Mouse (Mus musculus): ENCODE measurements around the gene Cngb1.

The Cngb1 gene

DNA sequence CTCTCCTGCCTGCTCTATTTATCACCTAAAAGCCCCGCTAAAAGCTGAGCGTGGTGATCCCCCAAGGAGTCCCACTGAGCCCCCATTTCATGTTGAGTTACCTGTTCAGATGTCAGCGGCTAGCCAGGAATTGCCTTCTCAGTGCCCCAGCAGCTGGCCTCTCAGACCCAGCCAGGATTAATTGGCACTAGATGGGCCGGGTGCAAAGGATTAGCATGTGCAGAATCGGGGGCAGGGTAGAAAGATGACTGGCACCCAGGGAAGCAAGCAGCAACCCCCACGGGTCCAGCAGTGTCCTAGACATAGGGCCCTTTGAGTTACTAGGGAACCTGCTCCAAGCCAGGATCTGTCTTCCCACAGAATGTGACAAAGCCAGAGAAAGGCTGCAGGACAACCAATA, at the start of gene Cngb1:
Gene Cngb1 (minus strand): TSS at position 155 of the 400 bp plus-strand sequence.
- DNase-seq (ENCODE audit: low read depth, low spot score), result no peak

DNA sequence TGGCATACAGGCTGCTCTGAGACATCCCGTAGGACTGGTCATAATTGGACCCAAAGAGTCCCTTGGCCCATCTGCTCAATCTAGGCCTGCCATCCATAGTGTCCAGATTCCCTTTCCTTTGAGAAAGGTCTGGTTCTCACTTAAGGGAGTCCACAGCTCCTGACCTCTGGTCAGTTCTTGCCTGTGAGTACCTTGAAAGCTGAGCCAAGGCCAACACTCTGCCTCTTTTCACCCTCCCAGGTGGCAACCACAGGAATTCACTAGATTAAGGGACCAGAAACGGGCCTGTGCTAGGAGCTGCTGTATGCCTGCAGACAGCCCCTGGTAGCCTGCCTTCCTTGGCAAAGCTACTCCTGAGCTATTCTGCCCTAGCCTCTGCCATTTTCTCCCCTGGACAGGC, 48.2 kb upstream of the Cngb1 start:
- no peak for DNase-seq (ENCODE audit: low read depth, low spot score)

DNA sequence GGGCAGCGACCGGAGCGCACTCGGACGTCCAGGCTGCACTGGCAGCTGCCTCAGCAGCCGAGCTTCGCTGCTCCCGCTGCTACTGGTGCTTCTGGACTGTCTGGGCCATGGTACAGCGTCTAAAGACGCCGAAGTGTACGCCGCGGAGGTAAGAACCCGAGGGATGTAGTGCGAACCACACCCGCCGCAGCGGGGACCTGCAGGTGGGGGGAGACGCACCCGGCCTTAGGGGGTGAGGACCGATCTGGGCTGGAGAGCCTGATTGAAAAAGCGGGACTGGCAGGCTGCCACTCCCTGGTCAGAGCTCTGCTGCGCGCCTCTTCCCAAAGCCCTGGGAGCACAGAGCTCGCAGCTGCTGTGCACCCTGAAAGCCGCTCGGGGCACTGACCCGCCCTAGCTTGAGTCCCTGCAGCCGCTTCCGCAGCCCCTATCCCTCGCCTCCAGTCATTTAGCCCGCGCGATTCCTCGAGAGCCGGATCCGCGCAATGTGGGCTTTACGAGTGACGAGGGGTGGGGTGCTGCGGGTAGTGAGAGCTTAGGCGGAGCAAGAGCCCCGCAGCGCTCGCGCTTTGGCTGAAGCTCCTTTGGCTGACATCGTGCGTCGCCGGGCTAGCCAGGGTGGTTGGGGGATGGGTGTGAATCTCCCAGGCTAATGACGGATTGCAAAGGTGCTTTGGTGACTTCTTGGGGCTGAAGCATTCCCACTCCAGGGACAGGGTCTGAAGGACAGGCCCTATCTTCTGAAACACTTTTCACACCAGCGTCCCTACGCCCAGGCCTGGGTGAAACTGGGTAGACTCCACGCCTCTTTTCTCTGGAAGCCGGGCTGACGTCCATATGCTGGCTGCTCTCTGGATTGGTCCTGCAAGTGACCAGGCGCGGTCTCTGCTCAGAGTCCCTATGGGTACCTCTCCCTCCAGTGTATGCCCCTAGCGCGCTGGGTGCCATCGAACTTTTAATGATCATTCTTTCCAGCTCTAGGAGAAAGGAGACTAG, 46.8 kb upstream of the Cngb1 start:
- peak; percentile 64 for DNase-seq (ENCODE audit: low read depth, low spot score)

DNA sequence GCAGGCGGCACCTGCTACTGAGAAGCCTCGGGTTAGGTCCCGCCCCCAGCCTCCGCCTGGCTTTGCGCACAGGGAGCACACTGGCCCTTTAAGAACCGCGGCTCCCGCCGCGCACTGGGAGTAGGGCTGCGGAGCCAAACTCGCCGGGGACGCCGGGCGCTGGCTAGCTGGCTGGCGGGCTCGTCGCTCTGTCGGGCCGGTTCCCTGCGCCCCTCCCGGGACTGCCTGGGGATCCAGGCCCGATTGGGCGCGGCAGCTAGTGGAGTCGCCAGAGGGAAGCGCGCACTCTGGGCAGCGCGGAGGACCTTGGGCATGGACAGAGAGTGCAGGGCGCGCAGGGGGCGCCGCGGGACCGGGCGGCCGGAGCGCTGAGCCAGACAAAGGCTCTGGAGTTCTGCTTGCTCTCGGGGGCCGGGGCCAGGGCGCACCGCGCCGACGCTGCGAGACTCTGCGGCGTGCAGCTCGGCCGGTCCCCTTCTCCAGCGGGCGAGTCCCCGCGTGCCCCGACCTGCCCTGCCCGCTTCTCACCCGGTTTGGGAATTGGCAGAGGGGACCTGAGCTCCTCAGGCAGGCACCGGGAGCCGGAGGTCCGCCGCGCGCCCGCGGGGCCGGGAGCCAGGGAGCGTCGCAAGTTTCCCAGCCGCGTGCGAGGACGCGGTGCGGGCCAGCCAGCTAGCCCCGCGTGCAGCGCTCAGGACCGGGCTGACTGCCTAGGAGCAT, 45.9 kb upstream of the Cngb1 start, which contains the start of gene Mmp15:
Gene Mmp15 (plus strand): TSS at position 118 of the 720 bp plus-strand sequence.
- peak; percentile 77 for DNase-seq (ENCODE audit: low read depth, low spot score)

DNA sequence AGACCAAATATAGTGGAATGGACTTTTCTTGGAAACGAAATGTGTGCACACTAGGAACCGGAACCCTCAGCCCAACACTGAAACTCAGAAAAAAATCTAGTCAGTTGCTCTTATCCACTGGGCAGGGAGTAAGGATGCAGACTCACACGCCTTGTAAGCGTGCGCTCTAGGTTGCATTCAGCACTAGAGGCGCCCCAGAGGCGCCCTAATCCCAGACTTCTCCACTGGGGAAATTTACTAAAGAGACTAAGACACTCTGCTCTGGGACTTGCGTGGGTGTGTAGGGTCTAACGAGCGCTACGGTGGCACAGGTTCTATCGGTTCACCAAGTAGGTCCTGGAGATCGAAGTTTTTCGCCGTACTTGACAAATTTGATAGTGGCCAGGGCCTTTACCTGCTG, 45.1 kb upstream of the Cngb1 start:
- DNase-seq (ENCODE audit: low read depth, low spot score), result peak; percentile 56

DNA sequence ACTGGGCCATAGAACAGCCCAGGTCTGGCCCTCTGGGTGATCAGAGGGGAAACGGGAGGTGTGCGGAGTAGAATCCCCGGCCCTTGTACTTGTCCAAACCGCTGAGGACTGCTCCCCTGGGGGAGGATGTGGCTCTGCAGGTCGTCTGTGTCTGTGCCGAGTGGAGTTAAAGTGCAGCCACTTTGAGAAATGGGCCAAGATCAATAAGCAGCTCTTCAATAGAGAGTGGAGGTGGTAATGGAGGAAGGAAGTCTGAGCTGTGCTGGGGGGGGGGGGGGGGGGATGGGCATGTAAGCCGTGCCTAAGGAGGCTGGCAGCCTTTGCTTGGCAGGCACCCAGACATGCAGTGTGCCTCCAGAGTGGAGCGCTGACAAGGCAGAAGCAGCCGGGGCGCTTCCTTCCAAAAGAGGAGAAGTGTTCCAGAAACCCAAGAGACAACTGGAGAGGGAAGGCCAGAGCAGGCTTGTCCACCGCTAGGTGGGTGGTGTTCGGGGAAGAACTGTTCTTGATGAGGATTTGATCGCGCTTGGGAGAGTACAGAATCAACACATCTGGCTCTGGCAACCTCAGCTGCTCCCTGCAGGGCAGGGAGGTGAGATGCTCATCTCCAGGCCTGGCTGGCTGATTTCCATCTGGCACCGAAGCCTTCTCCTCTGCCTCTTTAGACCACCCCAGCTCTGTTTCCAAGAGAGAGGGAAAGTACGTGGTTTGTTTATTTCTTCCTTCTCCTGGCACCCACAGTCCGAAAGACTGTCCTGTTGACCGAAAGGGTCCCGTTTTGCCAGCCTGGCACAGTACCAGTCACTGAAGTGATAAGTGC, 42.6 kb upstream of the Cngb1 start:
- peak; percentile 8 for DNase-seq (ENCODE audit: low read depth, low spot score)

DNA sequence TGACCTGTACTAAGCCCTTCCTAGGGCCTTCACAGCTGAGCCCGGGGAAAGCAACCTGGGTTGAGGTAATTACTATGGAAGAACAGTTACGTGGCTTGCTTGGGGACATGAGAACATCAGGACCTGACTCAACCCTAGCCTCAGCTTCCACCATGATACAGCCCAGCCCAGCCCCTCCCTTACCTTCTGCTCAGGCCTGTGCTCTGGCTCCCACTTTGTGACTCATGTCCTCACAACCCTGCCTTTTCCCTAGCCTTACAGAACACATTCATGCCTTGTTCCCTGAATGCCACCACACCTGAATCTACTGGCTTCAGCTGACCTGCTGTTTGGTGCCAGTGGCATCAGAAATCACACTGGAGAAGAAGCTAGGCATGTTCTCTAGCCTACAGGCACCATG, 42.0 kb upstream of the Cngb1 start:
- no peak for DNase-seq (ENCODE audit: low read depth, low spot score)

DNA sequence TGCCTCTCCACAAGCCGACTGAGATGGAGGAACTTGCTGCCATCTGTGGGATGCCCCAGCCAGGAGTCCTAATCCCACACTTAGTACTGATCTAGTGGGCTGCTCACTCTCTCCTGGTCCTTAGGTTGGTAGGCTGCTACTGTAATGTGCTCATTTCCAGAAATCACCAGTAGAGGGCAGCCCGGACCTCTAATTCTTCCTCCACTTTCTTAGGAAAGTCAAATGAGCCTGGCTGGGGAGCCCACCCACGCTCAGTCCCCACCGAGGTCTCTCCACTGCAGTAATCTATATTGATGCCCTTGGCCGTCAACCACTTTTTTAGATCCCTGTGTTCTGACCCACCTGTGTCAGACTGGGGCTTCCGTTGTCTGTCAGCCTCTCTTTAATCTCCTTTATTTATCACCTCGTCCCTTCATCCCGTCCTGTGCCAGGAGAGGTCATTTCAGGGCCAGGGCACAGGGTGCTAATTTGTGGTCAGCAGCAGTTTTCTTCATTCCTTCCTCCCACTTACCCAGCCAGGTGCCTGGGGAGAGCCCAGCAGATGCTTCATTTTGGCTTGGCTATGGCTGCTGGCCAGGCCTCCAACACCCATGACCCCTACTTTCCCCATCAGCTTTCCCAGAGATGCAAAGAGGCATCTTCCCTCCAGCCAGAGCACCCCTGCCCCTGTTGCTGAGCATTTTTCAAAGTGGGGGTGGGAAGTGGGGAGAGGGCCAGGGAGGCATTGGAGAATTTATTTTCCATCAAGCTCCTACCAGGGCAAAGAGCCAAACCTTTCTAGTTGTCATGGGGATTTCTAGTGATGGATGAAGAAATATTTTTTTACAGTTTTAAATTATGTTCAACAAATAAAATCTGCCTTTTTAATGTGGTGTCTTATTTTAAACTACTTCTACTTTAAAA, 40.5 kb upstream of the Cngb1 start:
- DNase-seq (ENCODE audit: low read depth, low spot score), result peak; percentile 81

DNA sequence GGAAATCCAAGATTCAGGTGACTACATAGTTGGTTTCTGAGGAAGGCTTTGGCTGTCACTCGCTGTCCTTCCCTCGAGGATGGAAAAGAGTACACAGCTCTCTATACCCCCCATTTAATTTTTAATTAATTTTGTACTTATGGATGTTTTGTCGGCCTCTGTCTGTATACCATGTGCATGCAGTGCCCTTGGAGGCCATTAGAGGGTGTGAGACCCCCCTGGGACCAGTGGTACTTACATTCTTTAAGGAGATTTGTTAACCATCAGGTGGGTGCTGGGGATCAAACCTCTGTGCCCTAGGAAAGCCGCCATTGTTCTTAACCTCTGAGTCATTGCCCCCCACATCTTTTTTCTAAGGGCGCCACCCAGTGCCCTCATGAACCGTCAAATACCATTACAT, 38.3 kb upstream of the Cngb1 start:
- DNase-seq (ENCODE audit: low read depth, low spot score), result no peak

DNA sequence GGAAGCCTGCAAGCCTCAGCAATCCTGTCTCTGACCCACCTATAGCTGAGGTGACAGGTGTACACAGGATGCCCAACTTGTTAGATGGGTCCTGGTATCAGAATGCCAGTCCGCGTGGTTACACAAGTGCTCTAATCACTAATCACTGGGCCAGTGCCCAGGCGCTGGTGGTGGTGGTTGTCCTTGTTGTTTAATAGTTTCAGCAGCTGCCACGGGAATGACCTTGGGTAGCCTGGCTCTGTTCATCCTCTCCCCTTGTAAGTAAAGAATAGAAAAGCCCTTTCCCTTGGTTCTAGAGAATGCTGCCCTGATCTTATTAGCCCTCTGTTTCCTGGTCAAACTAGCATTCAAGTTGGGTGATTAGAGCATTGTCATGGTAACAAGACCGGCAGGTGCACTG, 35.3 kb upstream of the Cngb1 start:
- DNase-seq (ENCODE audit: low read depth, low spot score), result no peak

DNA sequence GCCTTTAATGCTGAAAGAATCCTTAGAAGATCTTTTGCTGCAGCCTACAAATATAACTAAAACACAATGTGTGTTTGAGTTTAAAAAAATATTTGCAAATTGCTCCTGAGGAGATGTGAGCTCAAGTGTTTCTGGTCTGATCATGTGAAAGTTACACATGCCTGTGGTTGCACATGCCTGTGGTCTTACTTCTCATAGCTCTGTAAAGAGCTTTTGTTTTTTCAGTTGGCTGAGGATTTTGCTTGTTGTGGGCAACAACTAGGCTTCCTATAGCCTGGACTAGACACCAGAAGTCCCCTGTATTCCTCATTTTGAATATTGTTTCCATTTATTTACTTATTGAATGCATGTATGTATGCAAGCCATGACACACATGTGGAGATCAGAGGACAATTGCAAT, 30.0 kb upstream of the Cngb1 start:
- no peak for DNase-seq (ENCODE audit: low read depth, low spot score)

DNA sequence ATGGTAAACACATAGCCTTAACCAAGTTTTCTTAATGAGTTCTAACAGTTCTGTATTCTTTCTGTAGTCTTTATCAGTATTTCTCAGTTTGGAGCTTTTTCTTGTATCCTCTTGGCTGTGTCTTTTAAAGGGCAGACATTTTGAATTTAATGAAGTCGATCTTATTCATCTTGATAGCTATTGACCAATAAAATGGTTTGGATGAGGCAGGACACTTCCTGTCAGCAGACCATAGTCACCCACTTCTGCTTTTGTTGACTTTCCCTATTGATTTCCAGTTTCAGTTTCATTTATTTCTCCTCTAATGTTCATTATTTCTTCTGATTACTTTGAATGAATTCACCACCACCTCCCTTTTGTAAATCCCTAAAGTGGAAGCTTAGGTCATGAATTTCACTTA, 29.3 kb upstream of the Cngb1 start:
- DNase-seq (ENCODE audit: low read depth, low spot score), result no peak

DNA sequence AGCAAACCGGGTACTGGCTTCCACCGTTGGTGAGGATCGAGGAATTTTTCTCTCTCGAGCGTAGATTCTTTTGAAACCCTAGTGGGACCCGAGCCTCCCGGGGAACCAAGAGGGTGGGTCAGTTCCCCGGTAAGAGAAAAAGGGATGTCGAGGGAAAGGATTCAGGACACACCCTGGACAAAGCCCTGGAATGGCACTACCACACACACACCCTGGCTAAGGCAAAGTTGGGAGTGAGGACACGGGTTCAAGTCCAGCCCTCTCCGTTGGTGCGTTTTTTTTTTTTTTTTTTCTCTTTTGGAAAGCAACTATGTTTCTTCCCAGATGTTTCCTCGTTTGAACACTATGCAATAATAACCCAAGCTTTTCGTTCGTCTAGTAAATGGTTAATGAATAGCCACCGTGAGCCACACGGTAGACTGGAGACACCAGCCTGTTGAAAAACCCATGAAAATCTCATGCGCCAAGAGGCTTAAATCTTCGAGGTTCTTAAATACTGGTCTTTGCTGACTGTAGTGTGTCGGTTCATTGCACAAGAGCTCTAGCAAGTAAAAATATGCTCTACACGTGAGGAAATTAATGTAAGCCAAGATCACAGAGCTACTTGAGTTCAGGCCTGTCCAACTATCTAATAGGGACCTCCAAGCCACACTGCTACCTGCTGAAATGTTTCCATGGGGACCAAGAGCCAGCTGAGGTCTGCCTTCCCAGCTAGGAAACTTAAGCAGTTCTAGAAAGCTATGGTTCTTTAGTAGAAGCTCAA, 26.2 kb upstream of the Cngb1 start:
- DNase-seq (ENCODE audit: low read depth, low spot score), result no peak

DNA sequence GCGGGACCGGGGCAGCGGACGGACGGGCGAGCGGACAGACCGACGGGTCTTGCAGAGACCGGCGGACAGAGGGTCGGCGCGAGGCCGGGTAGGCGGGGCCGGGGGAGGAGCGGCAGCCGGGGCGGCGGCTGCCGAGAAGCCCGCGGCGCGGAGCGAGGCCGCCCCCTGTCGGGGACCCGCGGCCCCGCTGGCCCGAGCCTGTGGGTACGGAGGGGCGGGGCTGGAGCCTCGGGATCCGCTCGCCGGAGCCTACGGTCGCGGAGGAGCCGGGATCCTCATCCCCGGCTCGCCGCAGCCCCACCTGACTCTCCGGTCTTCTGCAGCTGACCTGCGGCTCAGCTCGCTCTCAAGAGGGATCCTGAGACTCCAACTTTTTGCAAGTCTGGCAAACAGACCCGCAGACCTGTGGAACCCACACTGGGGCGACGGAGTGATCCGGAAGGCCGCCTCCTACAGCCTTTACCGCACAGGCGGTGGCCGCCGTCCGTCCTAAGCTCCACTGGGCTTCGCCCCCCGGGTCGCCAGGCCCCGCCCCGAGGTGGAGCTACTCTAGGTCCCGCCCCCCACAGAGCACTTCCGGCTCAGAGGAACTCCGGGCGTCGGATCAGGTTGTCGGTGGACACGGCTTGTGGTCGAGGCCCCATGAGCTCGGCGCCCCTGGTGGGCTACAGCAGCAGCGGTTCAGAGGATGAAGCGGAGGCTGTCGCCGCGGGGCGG, 25.5 kb upstream of the Cngb1 start, which contains the start of the genes Zfp319 and Usb1:
Gene Zfp319 (minus strand): TSS at position 231 of the 717 bp plus-strand sequence.
Gene Usb1 (plus strand): TSS at position 565 of the 717 bp plus-strand sequence.
- DNase-seq (ENCODE audit: low read depth, low spot score), result peak; percentile 97

DNA sequence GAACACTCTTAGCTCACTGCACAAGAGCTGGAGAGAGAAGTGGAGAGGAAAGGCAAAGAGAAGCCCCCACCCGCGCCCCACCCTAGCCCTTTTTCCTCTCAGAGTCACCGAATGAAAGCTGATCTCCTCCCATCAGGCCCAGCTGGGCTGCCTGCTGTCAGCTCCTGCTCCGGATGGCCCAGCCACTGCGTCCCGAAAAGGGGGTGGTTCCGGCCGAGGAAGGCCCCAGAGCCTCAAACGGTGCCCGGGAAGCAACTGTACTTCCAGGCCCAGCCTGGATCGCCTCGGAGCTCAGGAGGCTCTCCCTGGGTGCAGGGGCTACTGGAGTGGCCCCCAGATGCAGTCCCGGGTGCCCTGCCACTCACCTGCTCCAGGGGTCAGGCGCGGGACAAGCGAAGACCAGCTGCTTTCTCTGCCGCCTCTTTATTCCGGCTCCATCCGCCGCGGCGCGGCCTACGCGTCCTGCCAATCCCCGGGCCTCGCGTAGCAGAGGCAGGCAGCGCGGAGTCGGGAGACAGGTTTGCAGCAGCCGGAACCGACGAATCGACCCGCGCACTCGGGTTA, 24.9 kb upstream of the Cngb1 start:
- DNase-seq (ENCODE audit: low read depth, low spot score), result peak; percentile 78

DNA sequence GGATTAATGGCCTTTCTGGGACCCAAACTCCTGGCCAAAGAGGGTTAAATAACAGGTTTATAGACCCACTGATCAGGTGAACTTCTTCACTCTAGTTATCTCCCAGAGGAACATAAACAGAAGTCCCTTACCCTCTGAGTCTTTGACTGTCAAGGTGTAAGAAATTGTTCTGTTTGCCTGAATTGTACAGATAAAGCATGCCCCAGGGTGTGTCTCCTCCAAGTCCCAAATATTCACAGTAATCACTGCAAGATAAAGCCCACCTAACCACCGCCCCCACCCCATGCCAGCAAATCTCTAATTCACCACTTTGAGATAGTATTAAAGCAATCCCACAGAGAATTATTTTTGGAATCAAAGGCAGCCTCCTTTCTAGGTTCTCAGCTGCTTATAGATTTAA, 24.0 kb upstream of the Cngb1 start:
- DNase-seq (ENCODE audit: low read depth, low spot score), result no peak

DNA sequence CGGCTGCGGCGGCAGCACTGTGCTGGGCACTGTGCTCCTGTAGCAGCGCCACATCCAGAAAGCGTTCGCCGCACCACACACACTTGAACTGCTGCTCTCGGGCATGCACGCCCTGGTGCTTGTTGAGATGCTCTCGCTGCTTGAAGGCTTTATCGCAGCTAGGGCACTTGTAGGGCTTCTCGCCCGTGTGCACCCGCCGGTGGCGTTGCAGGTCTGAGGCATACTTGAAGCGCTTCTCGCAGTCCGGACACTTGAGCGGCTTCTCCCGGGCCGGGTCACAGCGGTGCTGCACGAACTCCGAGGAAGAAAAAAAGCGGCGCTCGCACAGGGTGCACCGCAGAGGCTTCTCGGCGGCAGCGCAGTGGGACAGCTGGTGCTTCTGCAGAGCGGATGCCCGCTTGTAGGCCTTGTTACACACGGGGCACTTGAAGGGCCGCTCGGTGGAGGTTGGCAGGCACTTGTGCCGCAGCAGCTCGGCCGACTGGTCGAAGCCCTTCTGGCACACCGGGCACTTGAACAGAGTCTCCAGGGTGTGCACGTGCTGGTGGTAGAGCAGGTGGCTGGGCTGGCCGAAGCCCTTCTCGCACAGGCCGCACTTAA, 21.6 kb upstream of the Cngb1 start:
- DNase-seq (ENCODE audit: low read depth, low spot score), result no peak

DNA sequence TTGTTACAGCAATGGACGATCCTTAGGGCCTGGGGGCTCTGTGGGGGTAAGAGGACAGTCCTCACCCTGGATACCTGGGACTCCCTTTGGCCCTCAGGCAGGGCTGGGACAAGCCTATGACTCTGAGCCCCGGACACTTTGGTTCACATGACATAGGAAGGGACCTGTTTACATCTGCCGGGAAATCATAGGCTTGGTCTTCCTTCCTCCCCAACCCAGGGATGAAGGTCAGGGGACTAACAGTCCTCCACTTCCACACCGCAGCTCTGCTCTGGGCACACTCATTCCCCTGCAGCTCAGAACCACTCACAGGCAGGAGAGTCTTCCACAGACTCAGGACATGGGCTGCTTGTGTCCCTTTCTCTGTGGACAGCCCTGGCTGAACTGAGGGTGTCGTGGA, 20.4 kb upstream of the Cngb1 start:
- DNase-seq (ENCODE audit: low read depth, low spot score), result no peak

All from mesoderm, embryonic 11.5 days (tissue).